Comparison of ENCODE assay signal across 13 mouse cellular contexts in the genomic region with DNA sequence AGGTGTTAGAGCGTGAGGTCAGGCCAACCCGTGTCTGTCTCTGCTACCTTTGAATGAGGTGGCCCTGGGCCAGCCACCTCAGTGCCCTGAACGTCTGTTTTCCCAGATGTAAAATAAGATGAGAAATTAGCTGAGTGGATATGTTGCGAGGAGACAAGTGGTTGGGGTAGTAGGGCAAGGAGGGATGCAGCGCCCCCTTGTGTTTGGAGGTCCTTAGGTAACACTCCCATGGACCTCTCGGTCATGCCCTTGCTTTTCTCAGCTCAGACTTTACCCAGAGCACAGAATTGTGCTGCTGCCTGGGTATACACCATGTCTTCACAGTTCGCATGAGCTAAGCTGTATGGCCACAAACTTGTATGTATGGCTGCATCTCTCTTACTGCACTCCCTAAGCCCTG.
A peak's percentile ranks its signal among the peaks of the same experiment; 100 is the strongest.
DNase-seq lines count a peak whose midpoint lies in the region; ATAC-seq and TF ChIP-seq lines count a peak whose summit lies in the region.
"Had no signal": no experiment of that assay in that cellular context is flagged by ENCODE, and none has a peak within 500 bp of the region (broad histone marks: within the 10 kb centered on the region; RNA-seq: fewer than 3 reads in every experiment).

No protein-coding gene starts in this region.

- H3K4me2 ChIP-seq in stomach, postnatal 0 days (replicated peaks; ENCODE audit: low read depth) = no peak overlapping the region
- H3K4me2 ChIP-seq: embryonic facial prominence, embryonic 13.5 days; midbrain, embryonic 12.5 days had no signal

- no peaks in the 10 kb centered on the region for H3K36me3 ChIP-seq in stomach, postnatal 0 days (ENCODE audit: control insufficient read depth, insufficient read depth, low read length)
- H3K36me3 ChIP-seq: embryonic facial prominence, embryonic 13.5 days; midbrain, embryonic 12.5 days had no signal

- no peaks in the 10 kb centered on the region for H3K27me3 ChIP-seq in stomach, postnatal 0 days (ENCODE audit: control insufficient read depth, insufficient read depth, low read length)
- H3K27me3 ChIP-seq: embryonic facial prominence, embryonic 13.5 days; midbrain, embryonic 12.5 days had no signal

- H3K27ac ChIP-seq in stomach, postnatal 0 days (replicated peaks) = no peak overlapping the region
- H3K27ac ChIP-seq: embryonic facial prominence, embryonic 13.5 days; liver, embryonic 14.5 days; midbrain, embryonic 12.5 days had no signal

- DNase-seq in adrenal gland, postnatal 14 days = peak; percentile 7
- DNase-seq in adrenal gland, adult (ENCODE audit: inconsistent age in 2 of 2, low spot score in 1 of 2) = no peak
- DNase-seq in right cerebral cortex, postnatal 14 days = peak; percentile 33
- DNase-seq in right cerebral cortex, adult 18-20 months = no peak
- no peak for DNase-seq in stomach, postnatal 0 days (ENCODE audit: low spot score)
- DNase-seq in thymus, postnatal 4 days = peak; percentile 75
- DNase-seq in cerebellum, postnatal 36 days = no peak
- DNase-seq in neural tube, embryonic 10.5 days (ENCODE audit: extremely low spot score, low spot score) = no peak
- DNase-seq: cerebellum, adult 11 months; lung, postnatal 10 days had no signal

- H3K9me3 ChIP-seq in stomach, postnatal 0 days (ENCODE audit: control insufficient read depth, low read length) = no peaks in the 10 kb centered on the region
- H3K9me3 ChIP-seq: midbrain, embryonic 12.5 days had no signal

- 83% methylated on average over 7 of the region's 7 CpGs for WGBS in stomach, postnatal 0 days

- TF ChIP-seq CTCF in stomach, postnatal 0 days (IDR thresholded peaks at IDR 0.05; ENCODE audit: low read depth) = peak; percentile 13; the same call in 1 of the 2 replicates

- no peak overlapping the region for H3K4me3 ChIP-seq in stomach, postnatal 0 days (ENCODE audit: low read depth, low read length)
- H3K4me3 ChIP-seq: embryonic facial prominence, embryonic 13.5 days; midbrain, embryonic 12.5 days had no signal

- H3K4me1 ChIP-seq in stomach, postnatal 0 days (replicated peaks; ENCODE audit: control insufficient read depth, insufficient read depth) = no peaks in the 10 kb centered on the region
- H3K4me1 ChIP-seq: embryonic facial prominence, embryonic 13.5 days; midbrain, embryonic 12.5 days had no signal

- no peak overlapping the region for H3K9ac ChIP-seq in stomach, postnatal 0 days (ENCODE audit: low read length)
- H3K9ac ChIP-seq: embryonic facial prominence, embryonic 13.5 days; liver, embryonic 14.5 days; midbrain, embryonic 12.5 days had no signal

- TF ChIP-seq EP300 in stomach, postnatal 0 days (optimal IDR thresholded peaks at IDR 0.05) = no peak

- no peak for ATAC-seq in stomach, postnatal 0 days (ENCODE audit: low FRiP score, low TSS enrichment)

Comparison
In these comparisons a context has a peak if more than half of its experiments do, and no peak if none do; other contexts are left out.
1. DNase-seq: peak in adrenal gland, postnatal 14 days (single experiment), right cerebral cortex, postnatal 14 days (single experiment) and thymus, postnatal 4 days (single experiment); none in adrenal gland, adult (0 of 2), right cerebral cortex, adult 18-20 months (single experiment), stomach, postnatal 0 days (single experiment), cerebellum, postnatal 36 days (0 of 2) and neural tube, embryonic 10.5 days (single experiment).